Mouse (Mus musculus): ENCODE results near the gene Irf5.

- TF ChIP-seq POLR2A (IDR thresholded peaks at IDR 0.05; ENCODE audit: low read depth, low read length), result no peak
- peak; percentile 33; the same call in 1 of the 2 replicates for TF ChIP-seq CTCF (IDR thresholded peaks at IDR 0.05; ENCODE audit: extremely low read depth, insufficient read depth, insufficient read length, insufficient replicate concordance)
Measured at GRCm38 (mm10) chr6:29536651-29537193, 10.3 kb downstream of the Irf5 start.

Measured in spleen, adult 2 months (tissue).